Mouse (Mus musculus): ENCODE results near the gene Slc43a3. TPM values are rescaled to one million over a fixed set of nuclear protein-coding genes. Genes with fewer than 3 reads are reported as not detected.

Slc43a3 gene
- polyA plus RNA-seq, 1 experiment from 2014 or later = 30.0 TPM

- DNase-seq (ENCODE audit: low spot score) = no peak
Observed at GRCm38 (mm10) chr2:84975580-84975979, 39.2 kb downstream of the Slc43a3 start.

GRCm38 (mm10) chr2:84980188-84980587, 43.8 kb downstream of the Slc43a3 start, which contains the start of gene Prg2:
Gene Prg2 (plus strand): TSS chr2:84980461.
- DNase-seq (ENCODE audit: low spot score) = no peak

GRCm38 (mm10) chr2:84987930-84988329, 51.6 kb downstream of the Slc43a3 start, which contains the start of gene Prg3:
Gene Prg3 (plus strand): TSS chr2:84988215.
- DNase-seq (ENCODE audit: low spot score) = no peak

GRCm38 (mm10) chr2:84996376-84996775, 60.0 kb downstream of the Slc43a3 start:
- DNase-seq (ENCODE audit: low spot score) = no peak

GRCm38 (mm10) chr2:84999486-85000181, 63.3 kb downstream of the Slc43a3 start:
- DNase-seq (ENCODE audit: low spot score) = no peak

- no peak for DNase-seq (ENCODE audit: low spot score)
Observed at GRCm38 (mm10) chr2:85001497-85001896, 65.1 kb downstream of the Slc43a3 start.

- no peak for DNase-seq (ENCODE audit: low spot score)
Observed at GRCm38 (mm10) chr2:85002575-85002974, 66.2 kb downstream of the Slc43a3 start.

- DNase-seq (ENCODE audit: low spot score) = no peak
Observed at GRCm38 (mm10) chr2:85004341-85004740, 68.0 kb downstream of the Slc43a3 start.

GRCm38 (mm10) chr2:85006600-85006999, 70.2 kb downstream of the Slc43a3 start:
- no peak for DNase-seq (ENCODE audit: low spot score)

- peak; percentile 47 for DNase-seq (ENCODE audit: low spot score)
Observed at GRCm38 (mm10) chr2:85007729-85008128, 71.3 kb downstream of the Slc43a3 start.

Small RNA genes within 50 kb of the gene (microRNA-seq; reads per million reads assigned to microRNA genes)
- gene Gm24332 (ENCODE audit: borderline number of aligned reads) = not detected

Other genes with a start within 250 kb of the Slc43a3 start
- 17.7 and 20.3 TPM in 2 replicates for gene Zdhhc5, start 221.4 kb upstream of the Slc43a3 start, polyA plus RNA-seq (2015; fragmentation: Nextera tagmentation; extraction: Ambion mirVana)
- gene Clp1, start 209.2 kb upstream of the Slc43a3 start, polyA plus RNA-seq (2015; fragmentation: Nextera tagmentation; extraction: Ambion mirVana) = 55.3 and 62.1 TPM in 2 replicates
- 0.21 and 0.27 TPM in 2 replicates for gene Ypel4, start 202.5 kb upstream of the Slc43a3 start, polyA plus RNA-seq (2015; fragmentation: Nextera tagmentation; extraction: Ambion mirVana)
- 0.33 and 0.54 TPM in 2 replicates for gene Gm19426, start 192.9 kb upstream of the Slc43a3 start, polyA plus RNA-seq (2015; fragmentation: Nextera tagmentation; extraction: Ambion mirVana)
- gene Serping1, start 161.1 kb upstream of the Slc43a3 start, polyA plus RNA-seq (2015; fragmentation: Nextera tagmentation; extraction: Ambion mirVana) = 13.8 and 16.1 TPM in 2 replicates
- 39.1 and 45.5 TPM in 2 replicates for gene Ube2l6, start 137.8 kb upstream of the Slc43a3 start, polyA plus RNA-seq (2015; fragmentation: Nextera tagmentation; extraction: Ambion mirVana)
- 0.38 and 0.44 TPM in 2 replicates for gene Smtnl1, start 113.9 kb upstream of the Slc43a3 start, polyA plus RNA-seq (2015; fragmentation: Nextera tagmentation; extraction: Ambion mirVana)
- 35.6 and 38.9 TPM in 2 replicates for gene Timm10, start 109.6 kb upstream of the Slc43a3 start, polyA plus RNA-seq (2015; fragmentation: Nextera tagmentation; extraction: Ambion mirVana)
- gene Slc43a1, start 97.7 kb upstream of the Slc43a3 start, polyA plus RNA-seq (2015; fragmentation: Nextera tagmentation; extraction: Ambion mirVana) = 19.7 and 22.7 TPM in 2 replicates
- 0.10 and 0.22 TPM in 2 replicates for gene Rtn4rl2, start 49.9 kb upstream of the Slc43a3 start, polyA plus RNA-seq (2015; fragmentation: Nextera tagmentation; extraction: Ambion mirVana)
- 3.0 and 4.2 TPM in 2 replicates for gene Prg2, start 43.9 kb downstream of the Slc43a3 start, polyA plus RNA-seq (2015; fragmentation: Nextera tagmentation; extraction: Ambion mirVana)
- gene Prg3, start 51.6 kb downstream of the Slc43a3 start, polyA plus RNA-seq (2015; fragmentation: Nextera tagmentation; extraction: Ambion mirVana) = 0.78 and 1.4 TPM in 2 replicates
- gene Ssrp1, start 100.7 kb downstream of the Slc43a3 start, polyA plus RNA-seq (2015; fragmentation: Nextera tagmentation; extraction: Ambion mirVana) = 221 and 245 TPM in 2 replicates
- 0.30 and 0.31 TPM in 2 replicates for gene P2rx3, start 100.9 kb downstream of the Slc43a3 start, polyA plus RNA-seq (2015; fragmentation: Nextera tagmentation; extraction: Ambion mirVana)
- 8.1 and 8.5 TPM in 2 replicates for gene Tnks1bp1, start 111.4 kb downstream of the Slc43a3 start, polyA plus RNA-seq (2015; fragmentation: Nextera tagmentation; extraction: Ambion mirVana)
- 19.6 and 19.9 TPM in 2 replicates for gene Aplnr, start 199.6 kb downstream of the Slc43a3 start, polyA plus RNA-seq (2015; fragmentation: Nextera tagmentation; extraction: Ambion mirVana)